Mouse (Mus musculus) kidney, adult 2 months (tissue): ENCODE measurements at regions not wholly inside any gene's neighbourhood (a gene's known extent, or its start where the extent isn't known, plus 50 kb on each side); places are given as distances from the start of the nearest gene placed in this dataset.
"Not testable (repeated sequence)": the region's sequence is repeated elsewhere in the genome, so short reads cannot be mapped to it uniquely, and the experiment has no call there.

Experiments used
- DNase-seq: peaks from one replicate; pipeline ENCODE4 v3.0.0; 2021
- H3K27ac ChIP-seq: fragments of 200-500 bp; 2 replicates; pipeline ENCODE4 v1.5.1; 2012; ENCODE audit warnings: low read depth, low read length, control low read depth, inconsistent platforms; ENCODE audit not compliant: insufficient read depth
- H3K27me3 ChIP-seq: fragments of 200-500 bp; replicated peaks from 2 replicates; pipeline ENCODE4 v1.6.1; 2012; ENCODE audit warnings: mild to moderate bottlenecking, moderate library complexity, low read length, inconsistent platforms; ENCODE audit not compliant: control insufficient read depth, insufficient read depth
- H3K36me3 ChIP-seq: fragments of 200-500 bp; 2 replicates; pipeline ENCODE4 v1.6.1; 2012; ENCODE audit warnings: mild to moderate bottlenecking, moderate library complexity, low read length, inconsistent platforms; ENCODE audit not compliant: control insufficient read depth, insufficient read depth
- H3K4me1 ChIP-seq: fragments of 200-500 bp; 2 replicates; pipeline ENCODE4 v1.6.1; 2011; ENCODE audit warnings: low read length; ENCODE audit not compliant: control insufficient read depth, insufficient read depth
- H3K4me3 ChIP-seq: fragments of 200-500 bp; 2 replicates; pipeline ENCODE4 v1.5.1; 2011; ENCODE audit warnings: mild to moderate bottlenecking, low read depth, low read length, control low read depth; ENCODE audit not compliant: insufficient read depth
- CTCF ChIP-seq: fragments of 200-500 bp; conservative IDR thresholded peaks from 2 replicates; pipeline ENCODE4 v1.5.1; 2011; ENCODE audit warnings: low read depth, mild to moderate bottlenecking, control low read depth, low read length, moderate library complexity, mixed read lengths; ENCODE audit not compliant: insufficient read depth, insufficient read length
- POLR2A ChIP-seq: fragments of 200-500 bp; IDR thresholded peaks from one replicate; pipeline ENCODE4 v1.6.1; 2011; ENCODE audit warnings: low read depth, low read length, control low read depth
- WGBS: fragments of 180-500 bp; shearing (Covaris S2); methylation state at CpG from one replicate; pipeline ENCODE4 v1.1.7; 2018; 5-methylcytosine and 5-hydroxymethylcytosine counted together

DNA sequence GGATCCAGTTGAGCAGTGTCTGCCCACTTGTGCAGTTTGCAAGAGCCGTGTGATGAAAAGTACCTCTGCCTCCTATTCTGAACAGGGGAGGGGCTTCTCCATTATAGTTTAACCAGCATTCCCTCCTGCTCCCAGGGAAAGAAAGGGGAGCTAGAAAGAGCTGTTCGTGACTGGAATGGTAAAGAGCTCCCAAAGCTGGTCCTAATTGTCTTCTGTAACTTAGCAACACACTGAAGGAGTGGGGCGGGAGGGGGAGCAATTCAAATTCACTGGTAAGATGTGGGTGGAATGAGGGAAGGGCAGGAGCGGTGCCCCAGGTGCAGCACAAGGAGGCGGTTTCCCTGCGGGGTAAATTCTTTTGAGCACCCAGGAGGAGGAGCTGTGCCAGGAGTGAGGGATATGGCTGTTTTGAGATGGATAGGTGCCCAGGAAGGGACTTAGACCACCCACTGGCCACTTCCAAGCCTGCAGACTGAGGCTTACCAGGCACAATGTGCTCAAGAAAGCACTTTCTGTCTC is 79.5 kb upstream of the Spata13 start:
- peak; percentile 85 for DNase-seq
- no peaks in the 10 kb centered on the region for H3K27me3 ChIP-seq
- TF ChIP-seq POLR2A: no peak
- TF ChIP-seq CTCF: no peak
- H3K27ac ChIP-seq: peak overlapping the region; percentile 88
- H3K4me1 ChIP-seq: peaks cover 17% of the 10 kb centered on the region
- WGBS: 31% methylated on average over 6 of the region's 6 CpGs
- H3K4me3 ChIP-seq: no peak overlapping the region
- H3K36me3 ChIP-seq: no peaks in the 10 kb centered on the region

GRCm38 (mm10) chr14:60556541-60556940 is 77.3 kb upstream of the Spata13 start:
- Histone ChIP-seq H3K27ac (no peak overlapping the region), H3K27me3 (no peaks in the 10 kb centered on the region), H3K4me1 (peaks cover 17% of the 10 kb centered on the region), H3K4me3 (no peak overlapping the region), H3K36me3 (no peaks in the 10 kb centered on the region)
- WGBS: 44% methylated on average over 5 of the region's 5 CpGs
- DNase-seq: peak; percentile 82
- TF ChIP-seq POLR2A (no peak), CTCF (no peak)

DNA sequence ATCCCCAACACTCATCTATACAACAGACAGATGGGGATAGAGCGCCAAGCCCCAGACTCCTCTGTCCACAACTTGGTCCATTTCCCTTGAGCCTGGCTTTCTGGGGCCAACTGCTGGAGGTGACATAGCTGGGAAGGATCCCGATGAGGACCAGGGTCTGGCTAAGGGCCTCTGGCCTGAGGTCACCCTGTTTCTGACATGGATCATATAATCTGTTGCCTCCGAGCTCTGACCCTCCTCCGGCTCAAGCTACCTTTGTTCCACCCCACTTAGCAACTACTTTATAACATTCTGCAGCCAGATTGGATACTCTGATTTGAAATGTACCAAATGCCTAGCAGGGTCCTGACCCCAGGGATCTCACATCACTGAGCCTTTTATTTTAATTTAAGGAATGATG is 76.8 kb upstream of the Spata13 start:
- no peak for TF ChIP-seq POLR2A
- TF ChIP-seq CTCF: no peak
- WGBS: 46% methylated on average over 4 of the region's 4 CpGs
- H3K27ac ChIP-seq: no peak overlapping the region; the same call in 1 of the 2 replicates
- H3K4me1 ChIP-seq: peaks cover 17% of the 10 kb centered on the region
- no peak overlapping the region for H3K4me3 ChIP-seq
- peak; percentile 23 for DNase-seq
- H3K36me3 ChIP-seq: no peaks in the 10 kb centered on the region
- H3K27me3 ChIP-seq: no peaks in the 10 kb centered on the region

GRCm38 (mm10) chr14:60559376-60559775 is 74.4 kb upstream of the Spata13 start:
- Histone ChIP-seq H3K36me3 (no peaks in the 10 kb centered on the region), H3K4me3 (no peak overlapping the region), H3K4me1 (peaks cover 17% of the 10 kb centered on the region), H3K27me3 (no peaks in the 10 kb centered on the region), H3K27ac (no peak overlapping the region)
- 74% methylated on average over 5 of the region's 5 CpGs for WGBS
- TF ChIP-seq CTCF: no peak
- TF ChIP-seq POLR2A: no peak
- DNase-seq: peak; percentile 25

- Histone ChIP-seq H3K4me1 (peaks cover 14% of the 10 kb centered on the region), H3K27ac (no peak overlapping the region), H3K27me3 (no peaks in the 10 kb centered on the region), H3K4me3 (no peak overlapping the region), H3K36me3 (no peaks in the 10 kb centered on the region)
- peak; percentile 47 for DNase-seq
- WGBS: 86% methylated on average over 13 of the region's 13 CpGs
- TF ChIP-seq POLR2A (no peak), CTCF (peak; percentile 50)
Measured at GRCm38 (mm10) chr14:60559826-60560529, 73.8 kb upstream of the Spata13 start.

DNA sequence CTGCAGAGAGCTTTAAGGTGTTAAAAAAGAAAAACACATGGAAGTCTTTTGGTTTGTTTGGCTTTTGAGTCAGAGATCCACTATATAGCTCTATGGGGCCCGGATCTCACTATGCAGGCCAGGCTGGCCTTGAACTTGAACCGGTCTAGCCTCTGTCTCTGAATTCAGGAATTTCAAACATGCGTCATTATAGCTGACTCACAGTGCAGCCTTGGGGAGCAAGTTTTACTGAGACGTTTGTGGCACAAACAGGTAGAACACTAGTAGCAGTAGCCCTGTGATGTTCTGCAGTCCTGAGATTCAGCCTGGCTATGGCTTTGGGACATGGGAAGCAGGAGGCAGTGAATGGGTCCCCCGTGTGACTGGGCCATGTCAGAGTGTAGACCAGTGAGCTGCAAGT is 57.5 kb upstream of the Spata13 start:
- 67% methylated on average over 5 of the region's 5 CpGs for WGBS
- no peaks in the 10 kb centered on the region; the same call in 1 of the 2 replicates for H3K27me3 ChIP-seq
- H3K4me1 ChIP-seq: no peaks in the 10 kb centered on the region
- H3K36me3 ChIP-seq: no peaks in the 10 kb centered on the region
- no peak for DNase-seq
- H3K4me3 ChIP-seq: no peak overlapping the region
- no peak for TF ChIP-seq POLR2A
- H3K27ac ChIP-seq: no peak overlapping the region

DNA sequence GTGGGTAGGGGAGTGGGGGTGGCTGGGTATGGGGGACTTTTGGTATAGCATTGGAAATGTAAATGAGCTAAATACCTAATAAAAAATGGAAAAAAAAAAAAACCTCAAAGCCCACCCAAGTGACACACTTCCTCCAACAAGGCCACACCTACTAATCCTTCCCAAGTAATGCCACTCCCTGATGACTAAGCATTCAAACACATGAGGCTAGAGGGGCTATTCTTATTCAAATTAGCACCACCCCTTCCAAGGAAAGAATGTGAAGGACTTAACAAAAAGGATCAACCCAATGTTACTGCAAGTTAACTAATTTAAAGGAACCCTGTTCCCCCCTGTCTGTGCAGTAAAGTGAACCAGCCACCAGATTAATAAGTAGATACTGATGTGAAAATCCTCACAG is 53.7 kb upstream of the Spata13 start:
- H3K4me3 ChIP-seq, H3K4me1 ChIP-seq, H3K27me3 ChIP-seq, DNase-seq, H3K27ac ChIP-seq, H3K36me3 ChIP-seq: not testable (repeated sequence)
